Mouse (Mus musculus) testis, adult 2 months (tissue): ENCODE measurements around the gene Gpr82.

ENCODE experiments used
- CTCF ChIP-seq: fragments of 200-500 bp; IDR thresholded peaks from 2 replicates; pipeline ENCODE4 v1.5.1; 2012; ENCODE audit warnings: low read depth, mild to moderate bottlenecking, inconsistent platforms, low read length, moderate library complexity; ENCODE audit not compliant: control insufficient read depth, insufficient read depth, insufficient replicate concordance
- POLR2A ChIP-seq: fragments of 200-500 bp; IDR thresholded peaks from 2 replicates; pipeline ENCODE4 v1.6.1; 2012; ENCODE audit warnings: low read depth, mild to moderate bottlenecking, inconsistent platforms, low read length, moderate library complexity; ENCODE audit not compliant: control insufficient read depth

DNA sequence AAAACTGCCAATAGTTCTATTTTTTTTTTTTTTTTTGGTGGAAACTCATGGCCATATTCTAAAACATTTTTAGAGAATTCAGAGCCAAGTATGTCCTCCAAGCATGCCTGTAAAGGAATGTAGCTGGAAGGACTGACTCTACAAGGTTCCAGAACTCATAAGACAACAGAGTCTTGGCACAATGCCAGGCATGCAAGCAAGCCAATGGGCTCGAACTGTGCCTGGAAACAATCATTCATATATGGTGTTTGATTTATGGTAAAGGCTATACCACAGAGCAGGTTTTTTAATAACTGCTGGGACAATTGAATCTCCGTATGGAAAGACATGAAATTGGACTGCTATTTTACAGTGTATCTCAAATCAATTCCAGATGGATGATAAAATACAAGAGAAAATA, 43.9 kb downstream of the Gpr82 start:
- TF ChIP-seq CTCF (no peak), POLR2A (no peak)
